In genomic region chr1:152414451-152414850, GRCm38 (mm10) we compare ENCODE assay signal across 13 mouse cellular contexts. TPM values are rescaled to one million over a fixed set of nuclear protein-coding genes. Genes with fewer than 3 reads are reported as not detected.
A peak's percentile ranks its signal among the peaks of the same experiment; 100 is the strongest.
DNase-seq lines count a peak whose midpoint lies in the region; ATAC-seq and TF ChIP-seq lines count a peak whose summit lies in the region.
"Had no signal": no experiment of that assay in that cellular context is flagged by ENCODE, and none has a peak within 500 bp of the region (broad histone marks: within the 10 kb centered on the region; RNA-seq: fewer than 3 reads in every experiment).

No protein-coding gene starts in this region.

- H3K36me3 ChIP-seq in heart, embryonic 11.5 days (ENCODE audit: control insufficient read depth, insufficient read depth, low read length): no peaks in the 10 kb centered on the region
- H3K36me3 ChIP-seq: liver, embryonic 13.5 days had no signal

- H3K27me3 ChIP-seq in heart, embryonic 11.5 days (ENCODE audit: control insufficient read depth, insufficient read depth, low read length): no peaks in the 10 kb centered on the region
- H3K27me3 ChIP-seq: CH12.LX; liver, embryonic 13.5 days had no signal

- H3K4me2 ChIP-seq in heart, embryonic 11.5 days: no peak overlapping the region
- H3K4me2 ChIP-seq: liver, embryonic 13.5 days had no signal

- no peak overlapping the region for H3K27ac ChIP-seq in heart, embryonic 11.5 days (ENCODE audit: low read depth, low read length)
- H3K27ac ChIP-seq: liver, embryonic 13.5 days had no signal

- no peak for ATAC-seq in heart, embryonic 11.5 days (replicated peaks; ENCODE audit: insufficient number of reproducible peaks, low FRiP score, low TSS enrichment)
- no peak for ATAC-seq in megakaryocyte progenitor cell, adult 5-6 weeks (replicated peaks; ENCODE audit: poor library complexity)

- no peak for TF ChIP-seq CTCF in brain, embryonic 14.5 days (IDR thresholded peaks at IDR 0.05; ENCODE audit: borderline replicate concordance, extremely low read depth, insufficient read depth, insufficient read length)

- no peak for TF ChIP-seq POLR2A in brain, embryonic 14.5 days (IDR thresholded peaks at IDR 0.05; ENCODE audit: borderline replicate concordance, extremely low read depth, insufficient read depth, insufficient read length, poor library complexity, severe bottlenecking)

- intact Hi-C loops in gastrocnemius, postnatal 36 days (cut with DNase I): no loop called here
- intact Hi-C loops in left cerebral cortex, postnatal 10 days (cut with DNase I): no loop called here

- DNase-seq in heart, adult 18-20 months: peak; percentile 53 to 59
- DNase-seq in brain, embryonic 14.5 days (ENCODE audit: low read depth): peak; percentile 75
- peak; percentile 48 to 61 for DNase-seq in gastrocnemius, postnatal 36 days
- peak; percentile 44 for DNase-seq in left cerebral cortex, postnatal 10 days (ENCODE audit: extremely low spot score in 1 of 2, low spot score in 2 of 2)
- no peak for DNase-seq in neural tube, embryonic 10.5 days (ENCODE audit: extremely low spot score, low spot score)
- DNase-seq in B cell, adult 2 months: no peak
- DNase-seq: adrenal gland, adult 2 months; kidney, postnatal 4 days; liver, embryonic 13.5 days had no signal

- H3K4me1 ChIP-seq in heart, embryonic 11.5 days (ENCODE audit: control insufficient read depth, insufficient read depth, low read length): peaks cover 23% of the 10 kb centered on the region
- H3K4me1 ChIP-seq: liver, embryonic 13.5 days had no signal

- WGBS in heart, embryonic 11.5 days (ENCODE audit: insufficient replicate concordance): 79% methylated on average over 10 of the region's 10 CpGs

- H3K9me3 ChIP-seq in heart, embryonic 11.5 days (replicated peaks; ENCODE audit: control insufficient read depth, low read length): no peaks in the 10 kb centered on the region; the same call in 1 of the 2 replicates

- no peak overlapping the region for H3K4me3 ChIP-seq in heart, embryonic 11.5 days (ENCODE audit: low read depth, low read length)
- H3K4me3 ChIP-seq: liver, embryonic 13.5 days had no signal

- no peak overlapping the region for H3K9ac ChIP-seq in heart, embryonic 11.5 days (ENCODE audit: low read depth, low read length)
- H3K9ac ChIP-seq: liver, embryonic 13.5 days had no signal

RNA-seq across cellular contexts. Expression of gene Colgalt2, which starts 14.8 kb away (rescaled TPM):
- total RNA-seq in heart, adult 18-20 months (2021): 1 to 10 TPM; 3.0 to 3.2 TPM
- 3.5 and 4.5 TPM in 2 replicates for polyA plus RNA-seq in heart, embryonic 11.5 days (2014; fragmentation: Nextera tagmentation; extraction: Ambion mirVana)
- 3.3 and 4.3 TPM in 2 replicates for polyA plus RNA-seq in brain, embryonic 14.5 days (2012; rRNA removed)
- 1 to 10 TPM; 2.0 to 2.2 TPM for total RNA-seq in gastrocnemius, postnatal 36 days (2021)
- total RNA-seq in left cerebral cortex, postnatal 10 days (2021): 1 to 10 TPM; 6.7 to 7.6 TPM
- total RNA-seq in megakaryocyte progenitor cell, adult 5-6 weeks (2015): not detected in 2 replicates
- total RNA-seq in megakaryocyte progenitor cell, adult 5-6 weeks (2017): not detected in 2 replicates
- total RNA-seq: CH12.LX; neutrophil, adult 5-6 weeks had no signal

RNA-seq across cellular contexts. Expression of gene Tsen15, which starts 28.0 kb away (rescaled TPM):
- 10 to 100 TPM; 21.0 to 21.5 TPM for total RNA-seq in heart, adult 18-20 months (2021)
- polyA plus RNA-seq in heart, embryonic 11.5 days (2014; fragmentation: Nextera tagmentation; extraction: Ambion mirVana): 68.3 and 74.5 TPM in 2 replicates
- polyA plus RNA-seq in brain, embryonic 14.5 days (2012; rRNA removed): 22.5 and 29.6 TPM in 2 replicates
- 10 to 100 TPM; 11.9 to 13.7 TPM for total RNA-seq in gastrocnemius, postnatal 36 days (2021)
- total RNA-seq in left cerebral cortex, postnatal 10 days (2021): 10 to 100 TPM; 24.4 to 24.7 TPM
- 55.4 and 57.3 TPM in 2 replicates for total RNA-seq in megakaryocyte progenitor cell, adult 5-6 weeks (2015)
- 34.7 and 40.1 TPM in 2 replicates for total RNA-seq in megakaryocyte progenitor cell, adult 5-6 weeks (2017)

Comparison
In these comparisons a context has a peak if more than half of its experiments do, and no peak if none do; other contexts are left out.
1. DNase-seq: peak in heart, adult 18-20 months (2 of 2), brain, embryonic 14.5 days (single experiment), gastrocnemius, postnatal 36 days (2 of 2) and left cerebral cortex, postnatal 10 days (2 of 2); none in neural tube, embryonic 10.5 days (single experiment) and B cell, adult 2 months (0 of 2).